Mouse (Mus musculus): ENCODE measurements at regions not wholly inside any gene's neighbourhood (a gene's known extent, or its start where the extent isn't known, plus 50 kb on each side); places are given as distances from the start of the nearest gene placed in this dataset.

DNA sequence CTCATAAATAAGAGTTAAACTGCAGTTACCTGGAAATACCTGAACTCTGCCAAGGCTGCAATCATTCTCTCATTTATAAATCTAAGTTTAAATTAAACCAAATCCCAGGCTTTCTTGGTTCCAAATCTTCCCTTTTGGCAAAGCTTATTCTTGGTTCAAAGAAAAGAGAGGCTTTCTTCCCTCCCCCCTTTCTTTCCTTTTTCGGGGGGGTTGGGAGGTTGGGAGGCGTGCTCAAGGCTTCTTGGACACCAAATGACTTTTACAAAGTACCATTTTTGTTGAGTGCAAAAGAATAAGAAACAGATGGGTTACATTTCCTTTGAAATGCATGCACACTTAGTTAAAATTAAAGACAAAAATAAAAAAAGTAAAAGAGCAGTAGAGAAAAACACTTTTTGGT, 105.4 kb upstream of the Mroh9 start:
- no peak for DNase-seq (ENCODE audit: low spot score in 2 of 2)

DNA sequence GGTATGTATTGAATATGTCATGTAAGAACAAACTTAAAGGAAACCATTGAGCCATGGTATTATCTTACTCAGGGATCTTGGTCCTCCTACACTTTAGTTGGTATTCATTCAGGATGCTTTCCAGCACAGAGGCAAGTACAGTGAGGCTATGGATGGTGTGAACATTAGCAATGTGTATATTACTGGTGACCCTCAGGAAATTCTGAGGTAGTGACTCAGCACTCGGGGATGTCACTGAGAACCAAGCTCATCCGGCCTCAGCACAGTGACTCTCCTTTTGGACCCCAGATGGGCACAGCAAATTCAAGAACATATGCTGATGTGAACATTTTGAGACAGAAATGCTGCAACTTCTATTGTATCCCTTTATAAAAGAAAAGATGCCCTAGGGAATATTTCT, 96.4 kb upstream of the Mroh9 start:
- DNase-seq (ENCODE audit: low spot score in 2 of 2) = no peak

DNA sequence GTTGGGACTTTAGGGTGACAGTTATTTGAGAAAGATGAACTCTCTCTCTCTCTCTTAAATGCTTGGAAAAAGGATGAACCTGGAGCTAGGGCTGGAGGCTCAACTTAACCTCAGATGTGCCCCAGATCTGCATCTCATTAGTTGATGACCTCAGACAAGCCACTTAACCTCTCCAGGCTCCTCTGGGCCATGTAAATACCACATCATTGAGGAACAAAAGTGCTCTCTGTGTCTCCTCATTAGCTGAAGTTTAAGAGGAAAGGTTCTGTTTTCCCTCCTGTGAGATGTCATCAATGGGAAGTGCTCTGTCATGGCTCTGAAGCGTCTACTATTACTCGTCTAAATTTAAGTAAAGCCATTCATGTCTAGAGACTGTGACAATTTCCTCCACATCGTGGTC, 91.5 kb upstream of the Mroh9 start:
- no peak for DNase-seq (ENCODE audit: low spot score in 2 of 2)

DNA sequence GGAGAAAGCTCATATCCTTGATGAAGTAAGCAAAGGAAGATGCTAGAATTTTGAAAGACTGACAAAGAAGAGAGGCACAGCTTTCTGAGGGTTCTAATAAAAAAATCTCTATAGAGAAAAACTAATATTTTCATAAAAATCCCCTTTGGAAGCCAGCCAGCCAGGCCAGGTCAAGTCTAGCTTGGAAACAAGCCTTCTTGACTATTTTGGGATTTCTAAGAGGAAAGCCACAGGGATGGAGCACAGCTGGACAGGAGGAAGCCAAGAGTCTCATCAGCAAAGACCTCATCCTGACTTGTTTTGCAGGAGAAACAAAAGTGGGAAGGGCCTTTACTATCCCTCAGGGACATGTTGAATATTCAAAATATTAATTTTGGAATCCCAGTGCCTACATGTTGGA, 81.6 kb upstream of the Mroh9 start:
- DNase-seq (ENCODE audit: low spot score in 2 of 2) = no peak

DNA sequence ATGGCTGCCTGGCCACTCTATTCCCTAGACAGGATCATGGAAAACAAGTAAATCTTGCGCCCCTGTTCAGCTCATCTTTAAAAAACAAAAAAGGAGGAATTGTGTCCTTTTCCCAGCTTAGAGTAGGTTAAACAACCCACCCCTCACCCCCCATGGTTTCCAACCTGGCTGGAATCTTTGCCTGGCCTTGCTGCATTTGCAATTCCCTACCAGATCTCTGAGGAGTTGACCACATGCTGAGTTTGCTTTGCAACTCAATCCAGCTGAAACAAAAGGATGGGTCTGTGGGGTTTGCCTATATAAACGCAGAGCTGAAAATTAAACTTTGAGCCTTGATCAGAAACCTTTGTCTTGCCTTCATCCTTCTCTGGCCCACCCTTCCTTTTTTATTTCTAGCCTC, 78.2 kb upstream of the Mroh9 start:
- DNase-seq (ENCODE audit: low spot score in 2 of 2) = no peak

DNA sequence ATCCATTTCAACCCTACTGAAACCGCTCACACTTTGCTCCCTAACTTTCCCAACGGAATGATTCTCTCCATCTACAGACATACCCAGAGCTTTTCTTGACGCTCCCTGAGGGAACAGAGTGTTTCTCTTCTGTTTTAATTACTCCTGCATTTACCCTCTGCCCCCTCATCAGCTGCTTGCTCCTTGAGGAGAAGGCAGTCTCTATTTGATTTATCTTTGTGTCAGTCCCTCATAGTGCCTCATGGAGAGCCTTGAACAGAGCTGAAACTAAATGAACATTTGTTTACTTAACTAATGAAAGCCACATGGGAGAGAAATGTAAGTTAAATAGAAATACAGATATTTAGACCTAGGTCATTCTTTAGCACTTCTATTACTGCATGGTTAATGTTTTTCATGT, 74.4 kb upstream of the Mroh9 start:
- no peak for DNase-seq (ENCODE audit: low spot score in 2 of 2)

DNA sequence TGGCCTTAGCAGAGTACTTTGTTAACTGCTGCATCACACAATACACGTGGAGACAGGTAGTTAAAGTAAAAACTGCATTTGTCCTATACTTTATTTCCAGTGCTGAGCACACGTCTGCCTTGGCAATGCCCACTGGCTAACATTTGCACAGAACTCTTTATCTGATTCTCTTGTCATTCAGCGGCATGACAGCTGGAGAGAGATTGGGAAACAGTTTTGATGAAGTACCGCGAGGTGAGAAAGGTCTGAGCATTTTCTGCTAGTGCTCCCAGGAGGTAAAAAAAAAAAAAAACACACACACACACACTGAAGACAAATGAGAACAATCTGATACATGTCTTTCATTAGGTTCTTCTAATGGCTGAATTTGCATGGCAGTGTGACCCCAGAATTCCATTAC, 73.0 kb upstream of the Mroh9 start:
- DNase-seq (ENCODE audit: low spot score in 2 of 2) = no peak

DNA sequence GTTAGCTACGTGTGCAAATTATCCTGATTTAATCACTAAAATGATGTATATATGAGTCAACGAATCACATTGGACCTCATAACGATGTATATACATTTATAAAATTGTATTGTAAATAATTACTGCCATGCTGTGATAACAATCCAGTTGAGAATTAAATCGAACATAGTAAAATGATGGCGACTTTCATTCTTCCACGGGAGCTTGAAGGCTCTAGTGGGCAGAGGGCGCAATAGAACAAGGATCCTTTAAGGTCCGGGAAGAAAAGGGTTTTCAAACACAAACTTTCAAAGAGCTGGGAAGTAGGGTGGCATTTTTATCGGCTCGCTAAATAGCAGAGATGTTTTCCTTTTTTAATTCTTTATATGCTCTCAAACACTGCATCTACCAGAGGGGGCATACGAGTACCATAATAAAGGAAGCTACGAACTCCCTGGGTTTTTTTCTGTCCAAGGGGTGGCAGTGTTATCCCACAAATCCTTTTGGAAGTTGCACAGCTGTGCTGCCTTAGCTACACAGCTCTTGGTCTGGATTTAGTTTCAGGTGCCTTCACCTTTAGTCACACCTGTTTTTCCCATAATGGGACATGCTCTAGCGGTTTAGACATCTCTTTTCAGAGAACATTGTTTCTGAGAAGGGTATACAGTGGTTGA, 64.9 kb upstream of the Mroh9 start:
- peak; percentile 73 to 84 for DNase-seq (ENCODE audit: low spot score in 2 of 2)

DNA sequence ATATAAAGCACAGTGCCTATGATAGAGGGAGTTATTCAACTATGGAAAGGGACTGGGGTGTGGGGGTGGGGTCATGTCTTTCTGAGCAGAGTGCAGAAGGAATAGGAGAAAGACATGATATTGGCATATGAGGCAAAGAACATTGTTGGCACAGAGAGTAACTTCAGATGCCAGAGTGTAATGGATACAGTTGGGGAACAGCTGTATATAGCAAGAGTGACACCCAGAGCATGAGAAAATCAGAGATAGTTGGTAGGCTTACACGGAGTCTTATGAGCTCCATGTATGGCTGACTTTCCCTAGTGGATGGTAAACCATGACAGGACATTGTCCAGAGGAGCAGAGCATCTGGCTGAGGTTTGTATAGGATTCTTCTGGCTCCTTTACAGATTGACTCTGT, 61.2 kb upstream of the Mroh9 start:
- DNase-seq (ENCODE audit: low spot score in 2 of 2) = no peak

DNA sequence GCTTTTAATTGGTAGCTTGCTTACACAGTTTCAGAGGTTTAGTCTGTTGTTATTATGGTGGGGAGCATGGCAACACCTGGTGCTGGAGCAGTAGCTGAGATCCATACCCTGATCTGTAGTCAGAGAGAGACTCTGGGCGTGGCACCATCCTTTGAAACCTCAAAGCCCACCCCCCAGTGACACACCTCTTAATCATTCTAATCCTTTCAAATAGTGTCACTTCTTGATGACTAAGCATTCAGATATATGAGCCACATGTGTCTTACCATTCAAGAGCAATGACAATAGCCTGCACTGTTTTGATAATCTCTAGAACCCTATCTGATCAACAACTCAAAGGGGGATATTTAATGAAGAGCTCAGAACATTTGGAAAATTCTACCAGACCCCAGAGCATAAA, 57.6 kb upstream of the Mroh9 start:
- DNase-seq (ENCODE audit: low spot score in 2 of 2) = no peak

DNA sequence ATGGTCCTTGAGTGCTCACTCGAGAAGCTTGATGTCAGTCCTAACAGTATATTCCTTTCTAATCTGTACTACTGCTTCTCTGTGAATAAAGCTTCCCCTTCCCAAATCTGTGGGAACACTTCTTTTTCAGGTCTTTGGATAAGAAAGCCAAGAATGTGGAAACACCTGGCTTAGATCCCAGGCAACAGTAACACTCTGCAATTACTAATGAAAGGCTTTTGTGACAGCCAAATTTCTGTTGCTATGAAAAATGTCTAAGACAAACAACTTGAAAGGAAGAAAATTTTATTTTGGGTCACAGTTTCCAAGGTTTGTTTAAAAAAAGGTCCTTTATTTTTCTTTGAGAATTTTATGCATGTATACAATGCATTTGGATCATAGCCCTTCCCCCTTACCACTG, 56.0 kb upstream of the Mroh9 start:
- no peak for DNase-seq (ENCODE audit: low spot score in 2 of 2)

DNA sequence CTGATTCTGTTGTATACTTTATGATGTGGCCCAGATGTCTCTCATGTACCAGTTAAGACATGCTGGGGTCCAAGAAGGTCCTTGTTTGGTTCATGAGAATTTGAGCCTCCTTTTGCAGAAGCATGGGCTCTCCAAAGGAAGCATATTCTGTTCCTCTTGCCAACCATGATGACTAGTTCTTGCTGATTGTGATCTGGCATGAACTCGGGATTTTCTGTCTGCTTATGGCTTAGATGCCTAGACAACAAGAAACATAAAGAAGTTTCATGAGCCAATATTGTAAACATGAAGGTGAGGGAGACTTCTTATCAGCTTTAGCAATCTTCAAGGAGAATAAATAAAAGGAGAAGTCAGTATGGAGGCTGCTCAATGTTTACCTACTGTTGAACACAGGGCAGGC, 52.7 kb upstream of the Mroh9 start:
- no peak for DNase-seq (ENCODE audit: low spot score in 2 of 2)

All from layer of hippocampus, postnatal 10 days (tissue).